Mouse (Mus musculus) hindbrain, embryonic 14.5 days (tissue): ENCODE data around the gene Pfkfb4. TPM values are rescaled to one million over a fixed set of nuclear protein-coding genes. Genes with fewer than 3 reads are reported as not detected.

Source experiments
- ATAC-seq: fragments of 200-750 bp; cut with Nextera tagmentation; 2 replicates; pipeline ENCODE4 v1.8.0; 2017; ENCODE audit warnings: moderate number of reproducible peaks, mild to moderate bottlenecking, moderate TSS enrichment, moderate library complexity; ENCODE audit not compliant: low FRiP score
- DNase-seq: peaks from one replicate; pipeline ENCODE4 v3.0.0-alpha.2; 2015; ENCODE audit warnings: low spot score
- H3K27ac ChIP-seq: fragments of 300-500 bp; sonication (generic); 2 replicates; pipeline ENCODE4 v1.5.1; 2014; ENCODE audit warnings: mild to moderate bottlenecking, moderate library complexity
- H3K27me3 ChIP-seq: fragments of 300-500 bp; sonication (generic); 2 replicates; pipeline ENCODE4 v1.6.1; 2014; ENCODE audit warnings: mild to moderate bottlenecking, low read length, mixed read lengths; ENCODE audit not compliant: control insufficient read depth, insufficient read depth
- H3K36me3 ChIP-seq: fragments of 300-500 bp; sonication (generic); replicated peaks from 2 replicates; pipeline ENCODE4 v1.6.1; 2014; ENCODE audit not compliant: control insufficient read depth, insufficient read depth
- H3K4me1 ChIP-seq: fragments of 300-500 bp; sonication (generic); replicated peaks from 2 replicates; pipeline ENCODE4 v1.6.1; 2014; ENCODE audit warnings: antibody characterized with exemption, low read length, mixed read lengths; ENCODE audit not compliant: control insufficient read depth, insufficient read depth
- H3K4me2 ChIP-seq: fragments of 300-500 bp; sonication (generic); replicated peaks from 2 replicates; pipeline ENCODE4 v1.6.1; 2014; ENCODE audit warnings: mild to moderate bottlenecking, moderate library complexity
- H3K4me3 ChIP-seq: fragments of 300-500 bp; sonication (generic); replicated peaks from 2 replicates; pipeline ENCODE4 v1.5.1; 2014; ENCODE audit warnings: mild to moderate bottlenecking, low read length
- H3K9ac ChIP-seq: fragments of 300-500 bp; sonication (generic); 2 replicates; pipeline ENCODE4 v1.6.1; 2014
- H3K9me3 ChIP-seq: fragments of 300-500 bp; sonication (generic); 2 replicates; pipeline ENCODE4 v1.6.1; 2016; ENCODE audit warnings: low read length; ENCODE audit not compliant: control insufficient read depth
- WGBS: fragments of 180-500 bp; shearing (Covaris S2); extraction: QIAGEN DNeasy Blood & Tissue Kit; methylation state at CpG from one replicate; pipeline ENCODE4 v1.1.7; 2014; 5-methylcytosine and 5-hydroxymethylcytosine counted together
- polyA plus RNA-seq: library from polyadenylated mRNA; unstranded; fragments of >200 nt; fragmentation: Nextera tagmentation; extraction: Ambion mirVana; gene quantifications from 2 replicates; pipeline ENCODE4 v1.2.1, GENCODE M21; 2014

The Pfkfb4 gene
- polyA plus RNA-seq, 1 experiment from 2014 or later = 23.9 TPM

DNA sequence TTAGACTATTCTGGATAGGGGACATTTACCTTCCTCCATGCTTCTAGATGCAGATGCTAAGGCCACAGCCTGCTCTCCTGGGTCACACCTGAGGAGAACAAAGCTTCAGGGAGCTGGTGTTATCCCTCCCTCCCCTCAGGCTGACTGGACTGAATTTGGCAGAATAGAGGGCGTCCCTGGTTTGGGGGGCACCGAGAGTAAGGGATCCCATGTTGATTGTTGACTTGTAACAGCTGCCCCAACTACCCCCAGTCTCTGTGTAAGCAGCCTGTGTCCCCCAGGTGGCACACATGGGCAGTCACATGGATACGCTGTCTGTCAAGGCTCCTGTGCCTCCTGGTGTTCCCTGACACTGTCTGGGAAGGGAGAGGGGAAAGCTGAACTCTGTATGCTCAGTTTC lies 36.8 kb downstream of the Pfkfb4 start:
- Histone ChIP-seq H3K9ac (no peak overlapping the region), H3K4me3 (no peak overlapping the region), H3K4me2 (no peak overlapping the region), H3K27me3 (no peaks in the 10 kb centered on the region), H3K4me1 (no peaks in the 10 kb centered on the region), H3K27ac (no peak overlapping the region), H3K36me3 (peaks cover 42% of the 10 kb centered on the region), H3K9me3 (no peaks in the 10 kb centered on the region)
- no peak for ATAC-seq
- 84% methylated on average over 3 of the region's 3 CpGs for WGBS
- DNase-seq = no peak

DNA sequence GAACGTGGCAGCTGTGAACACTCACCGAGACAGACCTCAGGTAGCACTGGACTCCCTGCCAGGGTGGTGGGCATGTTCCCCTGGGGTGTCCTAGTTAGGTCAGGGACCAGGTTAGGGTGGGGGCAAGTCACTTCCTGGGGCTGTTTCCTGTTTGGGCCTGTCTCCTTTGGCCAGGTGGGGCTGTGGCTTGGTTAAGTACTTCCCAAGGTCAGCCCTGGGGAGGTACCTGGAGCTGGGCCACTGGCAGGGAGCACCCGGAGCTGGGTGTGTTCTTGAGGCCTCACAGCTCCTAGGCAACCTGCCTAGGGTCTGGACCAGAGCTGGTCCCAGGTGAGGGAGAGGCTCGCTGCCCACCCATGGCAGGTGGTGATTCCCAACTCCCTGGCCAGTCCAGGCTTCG lies 37.3 kb downstream of the Pfkfb4 start:
- ATAC-seq (no peak), DNase-seq (no peak)
- Histone ChIP-seq H3K36me3 (peaks cover 42% of the 10 kb centered on the region), H3K4me2 (no peak overlapping the region), H3K27ac (no peak overlapping the region), H3K27me3 (no peaks in the 10 kb centered on the region), H3K9me3 (no peaks in the 10 kb centered on the region), H3K4me3 (no peak overlapping the region), H3K9ac (no peak overlapping the region), H3K4me1 (no peaks in the 10 kb centered on the region)
- 73% methylated on average over 5 of the region's 5 CpGs for WGBS

- H3K9ac ChIP-seq = no peak overlapping the region
- no peak overlapping the region for H3K4me3 ChIP-seq
- no peak overlapping the region for H3K4me2 ChIP-seq
- no peak for ATAC-seq
- H3K27me3 ChIP-seq = no peaks in the 10 kb centered on the region
- H3K9me3 ChIP-seq = no peaks in the 10 kb centered on the region
- WGBS = 77% methylated on average over 3 of the region's 3 CpGs
- H3K4me1 ChIP-seq = no peaks in the 10 kb centered on the region
- DNase-seq = no peak
- no peak overlapping the region for H3K27ac ChIP-seq
- peaks cover 32% of the 10 kb centered on the region for H3K36me3 ChIP-seq
These were observed 38.7 kb downstream of the Pfkfb4 start for GRCm38 (mm10) chr9:109030312-109030711.

- Histone ChIP-seq H3K36me3 (peaks cover 25% of the 10 kb centered on the region), H3K4me2 (no peak overlapping the region), H3K9ac (no peak overlapping the region), H3K27ac (no peak overlapping the region), H3K4me1 (no peaks in the 10 kb centered on the region), H3K4me3 (no peak overlapping the region), H3K27me3 (no peaks in the 10 kb centered on the region), H3K9me3 (no peaks in the 10 kb centered on the region)
- ATAC-seq = no peak
- no peak for DNase-seq
- 91% methylated on average over 7 of the region's 7 CpGs for WGBS
These were observed 39.4 kb downstream of the Pfkfb4 start for GRCm38 (mm10) chr9:109031001-109031400.

- ATAC-seq (no peak), DNase-seq (no peak)
- peaks cover 18% of the 10 kb centered on the region for H3K36me3 ChIP-seq
- no peaks in the 10 kb centered on the region for H3K4me1 ChIP-seq
- H3K4me3 ChIP-seq = no peak overlapping the region
- no peaks in the 10 kb centered on the region for H3K27me3 ChIP-seq
- H3K9me3 ChIP-seq = no peaks in the 10 kb centered on the region
- no peak overlapping the region for H3K4me2 ChIP-seq
- H3K9ac ChIP-seq = no peak overlapping the region
- WGBS = 89% methylated on average over 8 of the region's 8 CpGs
- no peak overlapping the region for H3K27ac ChIP-seq
These were observed 40.1 kb downstream of the Pfkfb4 start for GRCm38 (mm10) chr9:109031686-109032085.

DNA sequence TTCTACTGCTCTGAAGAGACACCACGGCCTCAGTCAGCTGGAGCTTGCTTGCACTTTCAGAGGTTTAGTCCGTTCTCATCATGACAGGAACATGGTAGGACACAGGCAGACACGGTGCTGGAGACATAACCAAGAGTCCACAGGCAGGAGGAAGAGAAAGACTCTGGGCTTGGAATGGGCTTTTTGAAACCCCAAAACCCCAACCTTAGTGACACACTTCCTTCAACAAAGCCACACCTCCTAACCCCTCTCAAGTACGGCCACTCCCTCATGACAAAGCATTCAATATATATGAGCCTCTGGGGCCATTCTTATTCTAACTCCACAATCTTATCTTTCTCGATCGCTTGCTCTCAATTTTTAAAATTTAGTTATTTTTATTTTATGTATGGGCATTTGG lies 40.9 kb downstream of the Pfkfb4 start:
- H3K4me3 ChIP-seq = no peak overlapping the region
- WGBS = 86% methylated on average over 6 of the region's 6 CpGs
- no peak overlapping the region for H3K4me2 ChIP-seq
- H3K27me3 ChIP-seq = no peaks in the 10 kb centered on the region
- no peaks in the 10 kb centered on the region for H3K4me1 ChIP-seq
- DNase-seq = no peak
- H3K27ac ChIP-seq = no peak overlapping the region
- peaks cover 13% of the 10 kb centered on the region for H3K36me3 ChIP-seq
- ATAC-seq = no peak
- no peaks in the 10 kb centered on the region for H3K9me3 ChIP-seq
- H3K9ac ChIP-seq = no peak overlapping the region

DNA sequence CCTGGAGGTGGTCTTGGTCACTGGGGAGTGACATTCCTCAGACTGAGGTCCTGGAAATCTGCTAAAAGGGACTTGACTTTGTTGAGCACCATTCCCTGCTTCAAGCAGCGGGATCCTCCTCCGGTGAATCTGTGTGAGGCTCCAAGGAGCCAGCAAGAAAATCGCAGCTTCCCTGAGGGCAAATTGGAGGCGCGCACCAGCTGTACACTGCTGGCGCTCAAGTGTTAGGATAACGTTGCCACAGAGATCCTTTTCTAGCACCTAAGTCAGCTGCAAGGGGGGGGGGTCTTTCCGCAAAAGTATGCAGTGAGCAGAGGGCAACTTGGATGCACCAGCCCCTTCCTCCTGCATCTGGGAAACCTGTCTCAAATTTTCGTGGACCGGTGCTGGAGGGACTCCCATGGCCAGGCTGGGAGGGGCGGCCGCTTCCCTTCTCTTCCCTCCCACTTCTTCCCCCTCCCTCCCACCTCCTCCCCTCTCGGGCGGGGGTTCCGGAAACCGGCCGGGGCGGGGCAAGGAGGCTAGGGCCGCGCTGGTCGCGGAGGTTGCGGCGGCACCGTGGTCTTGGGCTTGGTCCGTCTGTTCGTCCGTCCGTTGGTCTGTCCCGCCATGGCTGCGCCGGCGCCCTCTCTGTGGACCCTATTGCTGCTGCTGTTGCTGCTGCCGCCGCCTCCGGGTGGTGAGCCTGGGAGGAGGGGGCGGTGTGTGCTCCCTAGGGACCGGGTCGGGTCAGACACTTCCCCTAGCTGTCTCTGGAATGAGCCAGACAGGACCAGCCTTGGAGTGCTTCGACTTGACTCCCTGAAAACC lies 46.7 kb downstream of the Pfkfb4 start, which contains the start of gene Shisa5:
Shisa5 (plus strand) TSS at position 480 of the 810 bp plus-strand sequence.
- peak within 1 kb of the TSS; percentile 69 for H3K9ac ChIP-seq
- H3K9me3 ChIP-seq = no peaks in the 10 kb centered on the region
- DNase-seq = peak; percentile 45
- H3K36me3 ChIP-seq = no peaks in the 10 kb centered on the region
- WGBS = under 1% methylated on average over 40 of the region's 40 CpGs
- ATAC-seq = peak; percentile 74
- H3K4me1 ChIP-seq = peaks cover 9% of the 10 kb centered on the region; the same call in 1 of the 2 replicates
- peak within 1 kb of the TSS; percentile 58 for H3K4me3 ChIP-seq
- H3K27ac ChIP-seq = no peak within 1 kb of the TSS
- peak within 1 kb of the TSS; percentile 89 for H3K4me2 ChIP-seq
- H3K27me3 ChIP-seq = no peaks in the 10 kb centered on the region

GRCm38 (mm10) chr9:109038901-109039364 lies 47.4 kb downstream of the Pfkfb4 start:
- ATAC-seq (no peak; the same call in 1 of the 2 replicates), DNase-seq (no peak)
- WGBS = 17% methylated on average over 8 of the region's 8 CpGs

GRCm38 (mm10) chr9:109039681-109040080 lies 48.1 kb downstream of the Pfkfb4 start:
- no peak for DNase-seq
- Histone ChIP-seq H3K4me2 (no peak overlapping the region), H3K4me3 (no peak overlapping the region), H3K27me3 (no peaks in the 10 kb centered on the region), H3K4me1 (peaks cover 9% of the 10 kb centered on the region; the same call in 1 of the 2 replicates), H3K9ac (no peak overlapping the region), H3K27ac (no peak overlapping the region), H3K9me3 (no peaks in the 10 kb centered on the region), H3K36me3 (no peaks in the 10 kb centered on the region)
- 83% methylated on average over 4 of the region's 4 CpGs for WGBS
- no peak for ATAC-seq

More at GRCm38 (mm10) chr9:109038901-109039364, 47.4 kb downstream of the Pfkfb4 start:
- Histone ChIP-seq H3K9ac (peak overlapping the region; percentile 69), H3K27ac (no peak overlapping the region), H3K27me3 (no peaks in the 10 kb centered on the region), H3K36me3 (no peaks in the 10 kb centered on the region), H3K4me1 (peaks cover 9% of the 10 kb centered on the region; the same call in 1 of the 2 replicates), H3K4me2 (peak overlapping the region; percentile 89), H3K4me3 (peak overlapping the region; percentile 58), H3K9me3 (no peaks in the 10 kb centered on the region)
